In genomic region chr4:18649153-18649552, GRCm38 (mm10) we compare ENCODE assay signal across 12 mouse cellular contexts.
DNase-seq lines count a peak whose midpoint lies in the region; ATAC-seq lines count a peak whose summit lies in the region.
"Had no signal": no experiment of that assay in that cellular context is flagged by ENCODE, and none has a peak within 500 bp of the region (broad histone marks: within the 10 kb centered on the region; RNA-seq: fewer than 3 reads in every experiment).

No protein-coding gene starts in this region.

- no peaks in the 10 kb centered on the region for H3K9me3 ChIP-seq in forebrain, embryonic 14.5 days (replicated peaks; ENCODE audit: control insufficient read depth, low read length)
- no peaks in the 10 kb centered on the region for H3K9me3 ChIP-seq in forebrain, embryonic 12.5 days
- H3K9me3 ChIP-seq in midbrain, embryonic 15.5 days = no peaks in the 10 kb centered on the region

- peak; percentile 62 for DNase-seq in forebrain, embryonic 14.5 days (ENCODE audit: low spot score)
- peak; percentile 6 for DNase-seq in left cerebral cortex, adult 11 months (ENCODE audit: low spot score)
- DNase-seq in left cerebral cortex, postnatal 4 days = no peak
- DNase-seq in brain, embryonic 18.5 days (ENCODE audit: low read depth, low spot score) = peak; percentile 8
- DNase-seq in right cerebral cortex, postnatal 14 days = peak; percentile 23
- DNase-seq: cerebellum, adult 2 months; gastrocnemius, postnatal 25 days; thymus, postnatal 25 days had no signal

- no peaks in the 10 kb centered on the region for H3K4me1 ChIP-seq in forebrain, embryonic 14.5 days (ENCODE audit: control insufficient read depth, insufficient read depth, low read length)
- H3K4me1 ChIP-seq in forebrain, embryonic 12.5 days = no peaks in the 10 kb centered on the region
- H3K4me1 ChIP-seq in midbrain, embryonic 15.5 days = no peaks in the 10 kb centered on the region

- intact Hi-C loops in left cerebral cortex, postnatal 4 days (cut with DNase I) = no loop called here

- WGBS in forebrain, embryonic 14.5 days = 35% methylated on average over 1 of the region's 1 CpGs
- WGBS in forebrain, embryonic 12.5 days = 53% methylated on average over 1 of the region's 1 CpGs
- 43% methylated on average over 1 of the region's 1 CpGs for WGBS in midbrain, embryonic 15.5 days

- H3K27ac ChIP-seq in forebrain, embryonic 14.5 days (ENCODE audit: low read depth, low read length) = no peak overlapping the region
- no peak overlapping the region for H3K27ac ChIP-seq in forebrain, embryonic 12.5 days
- H3K27ac ChIP-seq in midbrain, embryonic 15.5 days = no peak overlapping the region
- H3K27ac ChIP-seq: macrophage had no signal

- ATAC-seq in forebrain, embryonic 14.5 days = no peak
- ATAC-seq in forebrain, embryonic 12.5 days (ENCODE audit: low FRiP score) = no peak
- ATAC-seq in activated CD4-positive, CD25-positive, alpha-beta regulatory T cell, adult 4 months = no peak
- no peak for ATAC-seq in midbrain, embryonic 15.5 days (replicated peaks)

- no peak overlapping the region for H3K4me2 ChIP-seq in forebrain, embryonic 14.5 days (ENCODE audit: low read length)
- H3K4me2 ChIP-seq in forebrain, embryonic 12.5 days = no peak overlapping the region
- no peak overlapping the region for H3K4me2 ChIP-seq in midbrain, embryonic 15.5 days

- no peaks in the 10 kb centered on the region for H3K36me3 ChIP-seq in forebrain, embryonic 14.5 days (ENCODE audit: control insufficient read depth, insufficient read depth, low read length)
- no peaks in the 10 kb centered on the region for H3K36me3 ChIP-seq in forebrain, embryonic 12.5 days (replicated peaks)
- H3K36me3 ChIP-seq in midbrain, embryonic 15.5 days (replicated peaks) = no peaks in the 10 kb centered on the region

- H3K27me3 ChIP-seq in forebrain, embryonic 14.5 days (replicated peaks; ENCODE audit: control insufficient read depth, insufficient read depth, low read length) = no peaks in the 10 kb centered on the region
- H3K27me3 ChIP-seq in forebrain, embryonic 12.5 days = no peaks in the 10 kb centered on the region
- no peaks in the 10 kb centered on the region for H3K27me3 ChIP-seq in midbrain, embryonic 15.5 days (replicated peaks)

- no peak overlapping the region for H3K9ac ChIP-seq in forebrain, embryonic 14.5 days (ENCODE audit: low read length)
- H3K9ac ChIP-seq in forebrain, embryonic 12.5 days = no peak overlapping the region
- H3K9ac ChIP-seq in midbrain, embryonic 15.5 days = no peak overlapping the region

- no peak overlapping the region for H3K4me3 ChIP-seq in forebrain, embryonic 14.5 days (ENCODE audit: low read depth, low read length)
- no peak overlapping the region for H3K4me3 ChIP-seq in forebrain, embryonic 12.5 days (replicated peaks)
- H3K4me3 ChIP-seq in midbrain, embryonic 15.5 days = no peak overlapping the region
